Mouse (Mus musculus) forelimb bud, embryonic 11.5 days (tissue): ENCODE results near the gene Actl6a.
"Not testable (repeated sequence)": the region's sequence is repeated elsewhere in the genome, so short reads cannot be mapped to it uniquely, and the experiment has no call there.

Source experiments
- DNase-seq: peaks from one replicate; pipeline ENCODE4 v3.0.0-alpha.2; 2012; ENCODE audit warnings: low read depth, low spot score

Actl6a gene

GRCm38 (mm10) chr3:32705647-32706348 is at the start of gene Actl6a:
Gene Actl6a, plus strand, starts transcription at chr3:32706298.
- DNase-seq = not testable (repeated sequence)

GRCm38 (mm10) chr3:32656398-32656994 is 49.6 kb upstream of the Actl6a start:
- no peak for DNase-seq

GRCm38 (mm10) chr3:32658401-32658800 is 47.7 kb upstream of the Actl6a start:
- DNase-seq = no peak

GRCm38 (mm10) chr3:32658821-32659220 is 47.3 kb upstream of the Actl6a start:
- DNase-seq = no peak

- no peak for DNase-seq
Observed at GRCm38 (mm10) chr3:32659506-32659905, 46.6 kb upstream of the Actl6a start.

- no peak for DNase-seq
Observed at GRCm38 (mm10) chr3:32660276-32660675, 45.8 kb upstream of the Actl6a start.

- no peak for DNase-seq
Observed at GRCm38 (mm10) chr3:32660831-32661555, 45.1 kb upstream of the Actl6a start.

GRCm38 (mm10) chr3:32661556-32661930 is 44.6 kb upstream of the Actl6a start:
- no peak for DNase-seq

GRCm38 (mm10) chr3:32668256-32668959 is 37.7 kb upstream of the Actl6a start:
- DNase-seq = no peak

- DNase-seq = no peak
Observed at GRCm38 (mm10) chr3:32669211-32669610, 36.9 kb upstream of the Actl6a start.

- no peak for DNase-seq
Observed at GRCm38 (mm10) chr3:32670196-32670595, 35.9 kb upstream of the Actl6a start.

GRCm38 (mm10) chr3:32673151-32673550 is 32.9 kb upstream of the Actl6a start:
- no peak for DNase-seq

GRCm38 (mm10) chr3:32676393-32676792 is 29.7 kb upstream of the Actl6a start:
- no peak for DNase-seq

- DNase-seq = no peak
Observed at GRCm38 (mm10) chr3:32682910-32683531, 23.1 kb upstream of the Actl6a start.

GRCm38 (mm10) chr3:32684631-32685030 is 21.5 kb upstream of the Actl6a start:
- DNase-seq = no peak

- no peak for DNase-seq
Observed at GRCm38 (mm10) chr3:32686537-32686936, 19.6 kb upstream of the Actl6a start.

GRCm38 (mm10) chr3:32687156-32687555 is 18.9 kb upstream of the Actl6a start:
- no peak for DNase-seq

GRCm38 (mm10) chr3:32689567-32689999 is 16.5 kb upstream of the Actl6a start:
- no peak for DNase-seq

GRCm38 (mm10) chr3:32690008-32690407 is 16.1 kb upstream of the Actl6a start:
- DNase-seq = no peak

- no peak for DNase-seq
Observed at GRCm38 (mm10) chr3:32690901-32691300, 15.2 kb upstream of the Actl6a start.

- DNase-seq = no peak
Observed at GRCm38 (mm10) chr3:32691841-32692240, 14.3 kb upstream of the Actl6a start.

GRCm38 (mm10) chr3:32694211-32694610 is 11.9 kb upstream of the Actl6a start:
- no peak for DNase-seq
